Mouse (Mus musculus): ENCODE data around the gene Dnaja3.

- TF ChIP-seq POLR2A (IDR thresholded peaks at IDR 0.05; ENCODE audit: borderline replicate concordance, insufficient read depth, low read length), result no peak
- TF ChIP-seq CTCF (IDR thresholded peaks at IDR 0.05; ENCODE audit: borderline replicate concordance, insufficient read depth, low read depth, low read length), result peak; percentile 54; the same call in 1 of the 2 replicates
These were observed 7.7 kb upstream of the Dnaja3 start for GRCm38 (mm10) chr16:4632050-4632449.

Measured in cerebellum, adult 2 months (tissue).